Mouse (Mus musculus): ENCODE measurements around the gene Babam2. TPM values are rescaled to one million over a fixed set of nuclear protein-coding genes. Genes with fewer than 3 reads are reported as not detected.

The Babam2 gene
- total RNA-seq (2023), result 58.3 and 61.6 TPM in 2 replicates

DNA sequence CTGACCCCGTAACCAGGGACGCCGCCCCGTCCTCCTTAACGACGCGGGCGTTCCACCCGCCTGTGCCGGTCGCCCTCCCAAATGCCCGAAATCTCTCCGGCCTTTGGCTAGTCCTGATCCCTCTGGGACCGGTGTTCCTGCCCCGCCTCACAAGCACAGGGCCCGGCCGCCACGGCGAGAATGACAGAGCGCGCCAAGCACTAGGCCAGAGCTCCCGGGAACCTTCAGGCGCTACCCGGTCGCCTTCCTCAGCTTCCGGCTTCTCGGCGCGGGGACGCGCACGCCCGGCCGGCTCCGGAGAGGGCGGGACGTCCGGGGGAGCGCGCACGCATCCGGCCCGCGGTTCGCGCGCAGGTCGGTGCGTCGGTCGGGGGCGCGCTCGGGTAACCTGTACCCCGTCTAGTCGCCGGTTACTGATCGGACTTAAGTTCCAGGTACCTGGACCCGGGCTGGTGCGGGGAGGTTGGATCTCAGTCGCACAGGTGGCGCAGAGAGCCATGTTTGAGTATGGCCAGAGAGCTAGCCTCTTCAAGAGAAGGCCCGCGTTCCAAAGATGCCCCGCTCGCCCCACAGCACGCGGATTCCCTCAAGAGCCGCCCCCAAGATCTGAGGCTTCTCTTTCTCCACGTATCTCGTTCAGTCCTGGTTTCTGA, at the start of gene Babam2:
Gene Babam2 (plus strand): TSS at position 41 of the 653 bp plus-strand sequence.

DNA sequence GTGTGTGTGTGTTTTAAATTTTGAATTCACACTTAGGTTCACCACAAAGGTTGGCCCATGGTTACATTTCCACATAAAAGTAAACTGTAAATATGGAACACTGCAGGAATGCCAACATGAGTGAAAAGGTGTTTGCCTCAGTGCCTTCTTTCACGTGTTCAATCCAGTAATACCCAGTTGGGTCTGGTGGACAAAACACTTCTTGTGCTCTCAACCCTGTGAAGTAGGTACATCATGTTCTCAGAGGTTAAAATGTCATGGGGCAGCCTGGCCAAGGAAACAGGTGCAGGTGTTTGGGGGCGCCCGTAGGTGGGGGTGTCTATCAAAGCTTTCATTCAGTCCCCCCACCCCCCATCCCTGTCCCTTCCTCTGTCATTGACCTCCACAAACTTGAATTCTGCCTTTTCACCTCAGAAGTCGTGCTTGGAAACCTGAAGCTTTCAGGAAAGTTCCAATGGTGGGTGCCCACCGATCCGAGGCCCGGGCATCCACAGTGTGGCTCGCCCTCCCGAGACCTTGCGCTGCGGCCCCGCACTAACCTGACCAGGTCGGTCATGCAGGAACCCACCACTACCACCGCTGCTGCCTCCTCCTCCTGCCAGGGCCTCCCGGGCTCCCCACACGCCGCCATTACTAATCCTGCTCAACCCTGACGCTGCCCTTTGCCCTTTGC, 377 bp upstream of the Babam2 start, which contains the start of gene Rbks:
Gene Rbks (minus strand): TSS at position 657 of the 673 bp plus-strand sequence.

Other genes starting within 250 kb of the Babam2 start
- 13.6 and 15.4 TPM in 2 replicates for gene Zfp512, start 245.3 kb upstream of the Babam2 start, total RNA-seq (2023)
- gene 4930548H24Rik, start 211.9 kb upstream of the Babam2 start, total RNA-seq (2023), result 0.36 and 0.51 TPM in 2 replicates
- 22.2 and 30.4 TPM in 2 replicates for gene Gpn1, start 202.9 kb upstream of the Babam2 start, total RNA-seq (2023)
- 26.7 and 40.1 TPM in 2 replicates for gene Slc4a1ap, start 170.7 kb upstream of the Babam2 start, total RNA-seq (2023)
- 12.3 and 12.5 TPM in 2 replicates for gene Supt7l, start 169.9 kb upstream of the Babam2 start, total RNA-seq (2023)
- 356 and 390 TPM in 2 replicates for gene Mrpl33, start 100.7 kb upstream of the Babam2 start, total RNA-seq (2023)
- gene Rbks, start 57 bp upstream of the Babam2 start, total RNA-seq (2023), result 10.9 and 12.7 TPM in 2 replicates